Mouse (Mus musculus): ENCODE data around the gene Iqck. TPM values are rescaled to one million over a fixed set of nuclear protein-coding genes. Genes with fewer than 3 reads are reported as not detected.

The Iqck gene
- total RNA-seq, 2 experiments from 2014 or later, result 18.4 to 20.5 TPM

DNA sequence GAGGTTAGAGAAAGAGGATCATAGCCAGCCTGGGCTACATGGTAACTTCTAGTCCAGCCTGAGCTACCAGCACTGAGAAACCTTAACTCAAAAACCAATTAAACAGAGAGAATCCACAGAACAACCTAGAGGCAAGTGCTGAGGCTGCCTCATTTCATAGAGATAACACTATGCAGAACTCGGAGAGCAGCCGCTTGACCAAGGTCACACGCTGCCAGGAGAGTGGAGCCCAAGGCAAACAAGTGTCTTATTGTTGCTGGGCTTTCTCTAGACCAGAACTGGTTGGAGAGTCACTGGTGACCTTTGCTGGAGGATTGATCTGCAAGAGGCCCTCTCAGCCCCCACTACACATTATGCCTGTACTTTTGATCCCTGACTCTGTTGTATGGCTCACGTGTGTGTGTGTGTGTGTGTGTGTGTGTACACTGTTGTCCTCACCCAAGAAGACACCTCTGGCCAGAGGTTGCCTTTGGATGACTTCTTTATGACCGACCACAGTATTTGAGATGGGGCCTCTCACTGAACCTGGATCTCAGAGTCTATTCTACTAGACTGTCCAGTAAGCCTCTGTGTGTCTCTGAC, 133.8 kb downstream of the Iqck start:
- DNase-seq, result peak; percentile 65 to 68

DNA sequence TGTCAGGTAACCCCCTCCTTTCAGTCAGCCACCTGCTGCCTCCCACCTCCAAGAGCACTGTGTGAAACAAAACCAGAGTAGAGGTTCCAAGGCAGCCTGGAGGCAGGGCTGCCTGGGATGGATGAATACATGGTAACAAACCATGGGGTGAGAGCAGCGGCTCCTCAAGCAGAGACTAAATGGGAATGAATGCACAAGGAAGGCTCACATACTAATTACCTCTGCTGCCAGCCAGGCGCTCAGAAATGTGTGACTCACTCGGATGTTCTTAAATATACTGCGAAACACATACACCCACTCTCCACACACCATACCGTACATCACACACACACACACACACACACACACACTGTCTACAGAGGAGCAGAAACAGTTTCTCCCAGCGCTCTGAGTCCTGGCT, 134.7 kb downstream of the Iqck start:
- no peak for DNase-seq

DNA sequence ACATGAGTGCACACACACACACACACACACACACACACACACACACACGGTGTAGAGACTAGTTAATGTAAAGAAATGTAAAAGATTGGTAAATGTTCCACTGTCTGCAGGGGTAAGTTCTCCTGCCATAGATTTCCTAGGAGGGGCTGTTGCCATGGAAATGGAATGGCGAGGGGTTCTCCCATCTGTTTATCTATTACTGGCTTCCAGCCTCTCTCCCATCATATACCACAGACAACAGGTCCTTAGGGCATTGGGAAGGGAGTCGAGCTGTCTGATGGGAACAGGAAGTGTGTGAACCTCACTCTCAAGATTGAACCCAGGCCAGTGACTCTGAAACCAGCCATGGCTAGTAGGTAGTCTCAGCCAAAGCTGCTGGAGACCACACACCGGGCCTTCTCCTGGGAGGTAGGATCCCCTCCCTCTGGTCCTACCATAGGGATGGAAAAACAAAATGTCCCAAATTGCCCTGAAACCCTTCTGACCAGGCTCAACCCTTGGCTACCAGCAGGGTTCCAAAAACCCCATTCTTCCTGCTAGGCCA, 135.9 kb downstream of the Iqck start:
- DNase-seq, result no peak

DNA sequence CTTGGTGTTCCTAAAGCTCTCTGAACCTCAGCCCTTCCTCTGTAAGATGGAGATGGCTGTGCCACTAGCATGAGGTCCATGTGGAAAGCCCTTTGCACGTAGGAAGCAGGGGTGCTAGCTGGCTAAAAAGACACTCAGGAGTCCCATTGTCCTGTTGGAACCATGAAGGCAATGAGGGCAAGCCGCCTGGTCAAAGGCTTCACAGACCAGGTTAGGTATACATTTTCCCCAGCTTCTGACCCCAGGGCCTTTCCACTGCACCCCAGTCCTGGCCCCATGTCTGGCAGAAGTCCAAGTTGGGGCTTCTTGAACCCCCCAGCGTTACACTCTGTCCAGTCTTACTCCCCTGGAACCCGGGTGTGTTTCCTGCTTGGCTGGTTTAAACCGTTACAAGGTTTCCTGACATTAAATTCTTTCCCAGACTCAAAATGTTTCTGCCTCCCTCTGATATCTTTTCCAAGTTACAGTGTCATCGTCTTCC, 136.6 kb downstream of the Iqck start:
- no peak for DNase-seq

DNA sequence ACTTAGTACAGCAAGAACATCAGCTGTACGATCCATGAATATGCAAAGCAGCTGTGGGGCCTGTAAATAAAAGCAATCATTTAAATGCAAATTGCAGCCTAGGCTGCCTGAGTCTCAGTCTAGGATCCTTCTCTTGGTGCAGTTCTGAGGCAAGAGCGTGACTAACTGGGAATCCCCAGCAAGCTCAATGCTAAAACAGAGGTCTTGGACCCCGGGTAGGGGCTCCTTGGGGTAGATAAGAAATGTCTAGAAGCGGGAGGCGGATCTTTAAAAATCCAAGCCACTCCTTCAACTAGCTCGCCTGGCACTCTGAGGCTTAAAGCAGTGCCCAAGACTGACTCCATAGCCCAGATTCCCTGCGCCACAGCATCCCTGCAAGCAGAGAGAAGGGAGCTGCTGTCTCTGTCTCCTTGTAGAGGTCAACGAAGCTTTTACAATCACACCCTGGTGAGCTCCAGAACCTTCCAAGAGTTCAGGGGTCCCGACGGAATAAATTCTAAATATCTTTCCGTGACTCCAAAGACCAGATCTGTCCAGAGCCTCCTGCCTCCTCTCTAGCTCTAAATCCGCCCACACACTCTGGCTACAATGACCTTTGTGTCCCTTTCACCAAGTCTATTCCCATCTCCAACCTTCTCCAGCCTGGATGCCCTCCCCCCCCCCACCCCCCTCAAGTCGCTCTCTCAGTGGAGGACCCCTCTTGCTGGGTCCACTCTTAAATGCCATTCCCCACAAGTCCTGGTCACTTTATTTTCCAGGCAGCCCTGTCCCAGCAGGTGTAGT, 137.3 kb downstream of the Iqck start:
- DNase-seq, result no peak

DNA sequence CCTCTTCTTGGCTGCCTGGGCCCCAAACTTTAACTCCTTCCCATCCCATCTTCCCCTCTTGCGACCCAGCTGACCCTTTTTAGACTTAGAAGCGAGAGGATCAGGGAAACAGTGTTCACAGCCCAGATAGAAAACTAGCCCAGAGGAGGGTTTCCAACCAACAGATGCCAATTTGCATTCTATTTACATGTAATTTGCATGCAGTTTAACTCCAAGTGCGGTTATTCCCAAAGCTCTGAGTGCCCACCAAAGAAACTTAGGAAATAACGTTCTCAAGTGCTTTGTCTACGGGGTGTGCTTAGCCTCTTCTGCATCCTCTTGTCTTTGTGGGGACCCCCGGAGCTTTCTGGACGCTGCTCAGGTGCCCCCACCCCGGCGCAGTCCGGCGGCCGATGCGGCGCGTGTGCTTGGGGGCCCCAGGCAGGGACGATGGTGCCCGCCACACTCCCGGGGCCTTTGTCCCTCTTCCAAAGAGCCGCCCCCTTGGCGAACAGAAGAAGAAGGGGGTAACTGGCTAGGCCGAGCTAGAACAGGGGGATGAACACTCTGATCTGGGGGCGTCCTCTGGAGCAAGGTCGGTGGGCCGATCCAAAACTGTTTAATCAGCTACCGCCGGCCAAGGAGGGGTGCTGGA, 138.2 kb downstream of the Iqck start:
- DNase-seq, result peak in 1 of 2 experiments; percentile 36

DNA sequence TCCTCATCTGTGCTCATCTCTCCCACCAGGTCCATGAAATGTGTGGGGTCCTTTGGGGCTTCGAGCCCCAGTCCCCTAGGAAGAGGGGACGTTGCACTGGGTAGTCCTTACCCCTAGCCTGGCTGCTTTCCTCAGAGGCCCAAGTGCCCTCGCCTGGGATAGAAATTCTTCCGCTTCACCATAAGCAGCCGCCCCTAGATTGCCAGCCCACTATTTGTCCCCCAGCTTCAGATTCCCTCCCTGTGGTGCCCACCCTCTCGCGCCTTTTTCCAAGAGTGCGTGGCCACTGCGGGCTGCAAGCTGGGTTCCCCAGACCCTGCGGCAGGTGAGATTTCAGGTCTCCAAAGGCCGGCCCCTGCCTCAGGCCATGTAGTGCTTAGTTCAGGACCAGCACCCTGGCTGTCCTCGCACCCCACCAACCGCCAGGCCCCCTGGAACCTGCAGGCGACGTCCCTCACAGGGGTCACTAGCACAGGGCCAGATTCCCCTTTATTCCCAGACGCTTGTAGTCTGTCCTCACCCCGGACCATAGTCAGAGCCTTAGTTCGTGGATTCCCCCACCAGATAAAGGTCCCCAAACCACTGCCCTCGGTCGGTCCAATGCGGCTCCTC, 138.8 kb downstream of the Iqck start:
- DNase-seq, result peak in 1 of 2 experiments; percentile 30

DNA sequence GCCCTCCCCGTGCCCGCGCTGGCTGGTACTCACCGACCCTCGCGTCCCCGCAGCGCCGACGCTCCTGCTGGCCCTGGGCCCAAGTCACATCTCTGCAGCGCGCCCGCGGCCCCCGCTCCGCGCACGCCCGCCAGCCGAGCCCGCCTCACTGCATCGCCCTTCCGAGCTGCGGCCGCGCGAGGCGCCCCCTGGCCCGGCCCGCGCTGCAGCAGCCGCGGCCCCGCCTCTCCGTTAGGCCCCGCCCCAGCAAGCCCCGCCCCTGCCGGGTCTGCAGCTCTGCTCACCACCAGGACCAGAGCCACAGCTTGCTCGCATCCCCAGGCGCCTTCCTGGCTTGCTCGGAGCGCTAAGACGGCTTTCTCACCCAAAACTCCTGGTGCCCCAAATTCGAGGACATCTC, 139.5 kb downstream of the Iqck start, which contains the start of gene Gprc5b:
Gprc5b (minus strand) TSS at position 205 of the 400 bp plus-strand sequence.
- peak; percentile 95 to 98 for DNase-seq

DNA sequence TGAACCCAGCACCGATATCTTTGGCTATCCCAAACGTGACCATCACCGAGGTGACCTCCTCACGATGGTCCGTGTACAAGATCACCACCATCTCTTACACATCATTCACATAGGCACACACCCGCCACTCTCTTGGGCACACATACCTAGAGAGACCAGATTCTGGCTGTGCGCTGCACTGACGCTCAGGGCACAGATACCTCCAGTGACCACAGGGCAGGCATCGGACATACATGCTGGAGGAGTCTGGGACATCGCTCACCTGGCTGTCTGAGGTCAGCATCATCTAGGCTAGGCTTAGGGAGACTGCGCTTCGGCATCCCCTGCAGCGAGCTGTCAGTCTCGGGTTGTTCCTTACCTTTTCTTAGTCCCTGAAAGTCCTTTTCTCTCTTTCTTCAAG, 140.1 kb downstream of the Iqck start:
- no peak for DNase-seq

DNA sequence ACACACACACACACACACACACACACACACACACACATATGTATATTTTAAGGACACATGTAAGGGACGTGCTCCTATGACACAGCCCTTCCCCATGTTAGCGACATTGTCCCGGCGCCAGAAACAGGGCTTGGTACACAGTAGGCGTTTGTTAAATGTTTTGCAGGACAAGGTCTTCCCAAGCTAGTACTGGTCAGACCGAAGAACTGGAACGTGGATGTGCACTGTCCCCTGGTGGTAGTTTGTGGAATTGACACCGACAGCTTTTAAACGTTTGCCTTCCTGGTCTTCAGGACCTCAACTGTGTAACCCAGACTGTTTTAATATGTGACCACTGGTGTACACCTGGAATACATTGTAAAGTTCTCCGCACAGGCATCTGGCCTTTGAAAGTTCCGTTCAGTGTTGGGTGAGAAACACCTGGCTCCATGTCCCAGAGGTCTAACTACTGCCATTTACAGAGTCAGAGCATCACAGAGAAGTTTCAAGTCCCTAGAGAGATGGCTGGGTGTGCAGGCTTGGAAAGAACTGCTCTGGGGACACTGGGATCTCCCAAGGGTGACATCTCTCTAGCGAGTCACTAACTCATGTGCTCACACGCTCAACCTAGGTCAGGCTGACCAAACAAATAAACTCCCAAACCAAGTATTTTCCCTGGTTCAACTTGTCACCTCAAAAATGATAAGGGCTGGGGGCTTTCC, 140.7 kb downstream of the Iqck start:
- peak; percentile 81 for DNase-seq

DNA sequence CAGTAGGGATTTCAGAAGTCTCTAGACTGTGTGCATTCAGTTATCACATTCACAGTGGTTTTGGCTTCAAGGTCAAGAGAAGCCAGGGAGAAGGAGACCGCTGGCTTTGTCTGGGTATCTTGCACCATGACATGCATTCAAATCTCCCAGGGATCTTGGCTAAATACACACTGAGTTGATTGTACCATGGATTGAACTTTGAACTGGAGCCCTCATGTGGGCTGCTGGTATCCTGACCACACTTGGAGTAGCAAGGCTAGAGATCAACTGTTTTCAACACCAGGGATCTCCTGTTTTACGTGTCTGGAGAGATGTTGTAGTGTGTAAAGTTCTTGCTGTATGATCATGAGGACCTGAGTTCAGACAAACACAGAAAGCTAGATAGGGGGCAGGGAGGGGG, 144.3 kb downstream of the Iqck start:
- DNase-seq, result no peak

DNA sequence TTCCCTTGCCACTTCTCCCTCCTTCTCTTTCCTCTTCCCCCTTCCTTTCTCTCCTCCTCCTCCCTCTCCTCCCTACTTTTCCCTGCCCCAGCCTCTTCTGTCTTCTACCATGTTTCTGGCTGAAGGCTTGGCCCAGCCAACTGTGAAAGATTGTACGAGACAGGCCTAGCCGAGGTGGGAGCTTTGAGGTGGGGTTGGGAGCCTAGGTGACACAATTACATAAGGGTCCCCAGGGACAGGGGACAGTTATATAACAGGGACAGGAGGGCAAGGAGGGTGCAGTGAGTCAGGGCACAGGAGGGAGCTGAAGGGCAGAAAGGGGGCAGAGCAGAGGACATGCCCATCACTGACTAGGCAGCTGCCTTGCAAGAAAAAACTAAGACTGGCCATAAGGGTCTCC, 146.4 kb downstream of the Iqck start:
- DNase-seq, result no peak

DNA sequence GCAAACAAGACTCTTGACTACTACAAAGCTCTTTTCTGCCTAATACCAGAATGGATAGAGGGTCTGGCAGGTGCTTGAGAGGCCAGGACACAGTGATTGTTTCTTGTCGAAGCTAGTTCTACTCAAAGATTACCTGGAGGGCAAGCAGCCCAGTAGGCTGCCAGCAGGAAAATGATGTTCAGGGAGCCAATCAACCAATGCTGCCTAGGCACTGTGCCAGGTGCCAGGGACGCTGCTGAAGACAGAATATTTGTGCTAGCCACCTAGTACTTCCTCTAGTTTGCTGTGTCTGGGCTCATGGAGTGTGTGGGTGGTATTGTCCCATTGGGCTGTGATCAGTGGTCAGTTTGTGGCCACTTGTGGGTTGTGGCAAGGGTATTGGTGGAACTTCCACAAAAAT, 146.9 kb downstream of the Iqck start:
- no peak for DNase-seq

DNA sequence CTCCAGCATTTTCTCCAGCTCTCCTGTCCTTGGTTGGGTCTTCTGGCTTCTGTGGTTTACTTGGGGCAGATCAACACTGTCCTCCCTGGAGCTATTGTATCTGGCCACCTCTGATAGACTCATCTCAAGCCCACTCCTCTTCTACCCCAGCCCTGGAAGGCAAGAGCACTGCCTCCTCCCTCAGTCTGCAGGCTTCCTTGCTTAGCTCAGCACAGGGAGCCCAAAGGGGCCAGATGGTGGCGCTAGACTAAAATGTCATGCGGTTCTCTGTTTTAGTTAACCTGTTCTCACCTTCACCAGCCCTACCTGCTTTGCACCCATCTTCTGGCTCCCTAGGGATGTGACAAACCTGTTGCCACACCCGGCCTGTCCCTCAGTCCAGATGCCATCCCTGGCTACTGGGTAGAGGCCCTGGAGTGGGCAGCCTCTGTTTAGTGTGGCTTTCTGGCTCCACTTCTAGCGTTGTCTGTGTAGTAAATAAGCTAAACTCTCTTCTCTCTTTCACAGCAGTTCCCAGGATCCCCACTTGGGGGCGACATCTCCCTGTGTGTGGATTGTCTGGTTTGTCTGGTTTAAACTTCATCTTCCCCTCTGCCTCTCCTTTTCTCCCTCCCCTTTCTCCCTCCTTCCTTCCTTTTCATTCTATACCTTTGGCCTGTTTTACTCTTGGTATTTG, 155.4 kb downstream of the Iqck start:
- DNase-seq, result peak; percentile 74 to 79

DNA sequence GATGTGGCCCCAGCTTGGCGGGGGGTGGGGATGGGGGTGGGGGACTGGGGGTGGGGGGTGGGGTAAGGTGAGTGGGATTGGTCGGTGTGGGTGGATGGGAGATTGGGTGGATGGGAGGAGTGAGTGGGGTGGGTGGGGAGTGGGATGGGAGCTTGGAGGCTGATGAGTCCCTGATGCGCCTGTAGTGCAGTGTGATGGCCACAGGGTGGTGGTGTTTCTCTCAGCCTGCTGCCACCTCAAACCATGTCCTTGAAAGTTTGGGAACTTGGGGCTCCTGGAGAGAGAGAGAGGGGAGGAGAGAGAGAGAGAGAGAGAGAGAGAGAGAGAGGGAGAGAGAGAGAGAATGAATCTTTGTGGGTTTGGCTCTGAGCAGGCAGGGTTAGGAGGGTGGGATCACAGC, 160.2 kb downstream of the Iqck start:
- DNase-seq, result peak; percentile 30 to 51

DNA sequence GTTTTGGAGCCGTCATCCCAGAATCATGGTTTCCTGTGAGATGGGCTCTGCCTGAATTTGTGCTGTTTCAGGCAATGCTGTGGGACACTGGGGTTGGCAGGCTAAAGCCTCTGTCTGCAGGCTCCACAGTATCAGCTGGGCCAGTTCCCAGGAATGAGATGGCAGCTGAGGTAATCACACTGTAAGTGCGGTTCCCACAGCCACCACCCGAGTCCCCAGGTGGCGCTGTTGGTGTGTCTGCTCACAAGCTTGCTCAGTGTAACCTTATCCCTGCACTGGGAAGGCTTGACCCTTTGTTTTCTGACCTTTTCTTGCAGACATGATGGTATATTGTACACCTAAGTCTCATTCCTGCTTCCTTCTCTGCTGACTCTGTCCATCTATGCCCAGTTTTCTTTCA, 164.0 kb downstream of the Iqck start:
- DNase-seq, result peak; percentile 74 to 78

Other genes starting within 250 kb of the Iqck start
- gene Gde1, start 150.0 kb upstream of the Iqck start, total RNA-seq (2021), result 100 to 1,000 TPM; 132 to 137 TPM
- gene Ccp110, start 143.2 kb upstream of the Iqck start, total RNA-seq (2021), result 1 to 10 TPM; 7.1 to 7.7 TPM
- gene Vps35l, start 115.5 kb upstream of the Iqck start, total RNA-seq (2021), result 10 to 100 TPM; 54.7 to 66.0 TPM
- 10 to 100 TPM; 48.6 to 68.5 TPM for gene Knop1, start 502 bp downstream of the Iqck start, total RNA-seq (2021)
- gene Gprc5b, start 139.5 kb downstream of the Iqck start, total RNA-seq (2021), result 100 to 1,000 TPM; 111 to 184 TPM

Data from adrenal gland, postnatal 36 days (tissue).